Mouse (Mus musculus) lung, adult 2 months (tissue): ENCODE data around the gene Ung. TPM values are rescaled to one million over a fixed set of nuclear protein-coding genes. Genes with fewer than 3 reads are reported as not detected.

ENCODE experiments used
- DNase-seq: peaks from one replicate; pipeline ENCODE4 v3.0.0; 2022
- H3K4me1 ChIP-seq: fragments of 200-500 bp; 2 replicates; pipeline ENCODE4 v1.6.1; 2011; ENCODE audit warnings: low read length; ENCODE audit not compliant: control insufficient read depth, insufficient read depth
- H3K4me3 ChIP-seq: fragments of 200-500 bp; replicated peaks from 2 replicates; pipeline ENCODE3; 2011; ENCODE audit warnings: low read depth, mild to moderate bottlenecking, control low read depth, low read length; ENCODE audit errors: extremely low read depth
- CTCF ChIP-seq: fragments of 200-500 bp; IDR thresholded peaks from 2 replicates; pipeline ENCODE4 v1.5.1; 2011; ENCODE audit warnings: mild to moderate bottlenecking, low read length, control low read depth; ENCODE audit not compliant: insufficient read depth
- POLR2A ChIP-seq: fragments of 200-500 bp; IDR thresholded peaks from 2 replicates; pipeline ENCODE4 v1.6.1; 2011; ENCODE audit warnings: low read depth, mild to moderate bottlenecking, control low read depth, low read length, borderline replicate concordance; ENCODE audit errors: extremely low read depth
- WGBS: fragments of 180-500 bp; shearing (Covaris S2); methylation state at CpG from one replicate; pipeline ENCODE4 v1.1.7; 2018; 5-methylcytosine and 5-hydroxymethylcytosine counted together
- polyA plus RNA-seq: library from polyadenylated mRNA; depleted of rRNA; stranded (reverse); fragments of >200 nt; gene quantifications from 2 replicates; pipeline ENCODE4 v1.2.3, GENCODE M21; 2012

Ung gene
- polyA plus RNA-seq, 1 experiment, result 3.0 TPM

- H3K4me3 ChIP-seq, result no peak overlapping the region
- TF ChIP-seq POLR2A, result peak; percentile 49; the same call in 1 of the 2 replicates
- no peak for TF ChIP-seq CTCF
- H3K4me1 ChIP-seq, result peaks cover 10% of the 10 kb centered on the region
- peak; percentile 72 for DNase-seq
- 13% methylated on average over 9 of the region's 9 CpGs for WGBS
These were observed 9.0 kb downstream of the Ung start for GRCm38 (mm10) chr5:114139175-114139574.

- no peak within 1 kb of the TSS for H3K4me3 ChIP-seq
- DNase-seq, result no peak
- 40% methylated on average over 19 of the region's 19 CpGs for WGBS
- TF ChIP-seq POLR2A (no peak), CTCF (no peak)
- no peaks in the 10 kb centered on the region for H3K4me1 ChIP-seq
These were observed 16.1 kb downstream of the Ung start, which contains the start of gene Acacb for GRCm38 (mm10) chr5:114146028-114146888. TSS of gene Acacb (plus strand) at chr5:114146535.

GRCm38 (mm10) chr5:114147043-114147972, 17.1 kb downstream of the Ung start:
- no peak overlapping the region for H3K4me3 ChIP-seq
- no peak for TF ChIP-seq POLR2A
- no peak for TF ChIP-seq CTCF
- no peaks in the 10 kb centered on the region for H3K4me1 ChIP-seq
- WGBS, result 76% methylated on average over 14 of the region's 14 CpGs
- DNase-seq, result no peak

GRCm38 (mm10) chr5:114152359-114153092, 22.3 kb downstream of the Ung start:
- H3K4me3 ChIP-seq, result no peak overlapping the region
- TF ChIP-seq CTCF (no peak), POLR2A (no peak)
- no peak for DNase-seq
- WGBS, result 74% methylated on average over 12 of the region's 12 CpGs
- H3K4me1 ChIP-seq, result 0 out of 2 replicates have a peak, but pooled peaks cover 2% of the 10 kb centered on the region

GRCm38 (mm10) chr5:114153490-114153889, 23.3 kb downstream of the Ung start:
- TF ChIP-seq CTCF (peak; percentile 38), POLR2A (no peak)
- DNase-seq, result no peak

GRCm38 (mm10) chr5:114154765-114155164, 24.6 kb downstream of the Ung start:
- Histone ChIP-seq H3K4me1 (0 out of 2 replicates have a peak, but pooled peaks cover 2% of the 10 kb centered on the region), H3K4me3 (no peak overlapping the region)
- 70% methylated on average over 5 of the region's 5 CpGs for WGBS
- TF ChIP-seq CTCF (no peak), POLR2A (no peak)
- no peak for DNase-seq

More at GRCm38 (mm10) chr5:114153490-114153889, 23.3 kb downstream of the Ung start:
- 16% methylated on average over 12 of the region's 12 CpGs for WGBS
- 0 out of 2 replicates have a peak, but pooled peaks cover 2% of the 10 kb centered on the region for H3K4me1 ChIP-seq
- H3K4me3 ChIP-seq, result no peak overlapping the region

- Histone ChIP-seq H3K4me1 (0 out of 2 replicates have a peak, but pooled peaks cover 2% of the 10 kb centered on the region), H3K4me3 (no peak overlapping the region)
- WGBS, result 42% methylated on average over 9 of the region's 9 CpGs
- TF ChIP-seq POLR2A, result no peak
- no peak for TF ChIP-seq CTCF
- no peak for DNase-seq
These were observed 25.2 kb downstream of the Ung start for GRCm38 (mm10) chr5:114155168-114155933.

GRCm38 (mm10) chr5:114157236-114157635, 27.1 kb downstream of the Ung start:
- no peak for TF ChIP-seq POLR2A
- TF ChIP-seq CTCF, result no peak
- H3K4me1 ChIP-seq, result 0 out of 2 replicates have a peak, but pooled peaks cover 2% of the 10 kb centered on the region
- no peak for DNase-seq
- H3K4me3 ChIP-seq, result no peak overlapping the region
- 46% methylated on average over 7 of the region's 7 CpGs for WGBS
